Mouse (Mus musculus): ENCODE measurements around the gene Icam4. TPM values are rescaled to one million over a fixed set of nuclear protein-coding genes. Genes with fewer than 3 reads are reported as not detected.

Icam4 gene
- total RNA-seq, 2 experiments from 2014 or later, result 0.31 to 2.3 TPM

Other genes starting within 250 kb of the Icam4 start
- 0.28 and 0.41 TPM in 2 replicates for gene Col5a3, start 214.3 kb upstream of the Icam4 start, total RNA-seq (2014; fragmentation: Nextera tagmentation)
- 0.60 and 0.62 TPM in 2 replicates for gene Col5a3, start 214.3 kb upstream of the Icam4 start, total RNA-seq (2017)
- gene Rdh8, start 210.9 kb upstream of the Icam4 start, total RNA-seq (2014; fragmentation: Nextera tagmentation), result not detected in 2 replicates
- gene Rdh8, start 210.9 kb upstream of the Icam4 start, total RNA-seq (2017), result not detected in 2 replicates
- 13.8 and 44.1 TPM in 2 replicates for gene A230050P20Rik, start 160.7 kb upstream of the Icam4 start, total RNA-seq (2014; fragmentation: Nextera tagmentation)
- gene A230050P20Rik, start 160.7 kb upstream of the Icam4 start, total RNA-seq (2017), result 14.4 and 16.1 TPM in 2 replicates
- gene Angptl6, start 149.6 kb upstream of the Icam4 start, total RNA-seq (2014; fragmentation: Nextera tagmentation), result 1.5 and 2.5 TPM in 2 replicates
- 0.52 and 1.4 TPM in 2 replicates for gene Angptl6, start 149.6 kb upstream of the Icam4 start, total RNA-seq (2017)
- gene Ppan, start 141.2 kb upstream of the Icam4 start, total RNA-seq (2014; fragmentation: Nextera tagmentation), result 88.0 and 115 TPM in 2 replicates
- 172 and 173 TPM in 2 replicates for gene Ppan, start 141.2 kb upstream of the Icam4 start, total RNA-seq (2017)
- gene Eif3g, start 130.8 kb upstream of the Icam4 start, total RNA-seq (2014; fragmentation: Nextera tagmentation), result 224 and 262 TPM in 2 replicates
- gene Eif3g, start 130.8 kb upstream of the Icam4 start, total RNA-seq (2017), result 187 and 207 TPM in 2 replicates
- 172 and 204 TPM in 2 replicates for gene Dnmt1, start 69.5 kb upstream of the Icam4 start, total RNA-seq (2014; fragmentation: Nextera tagmentation)
- gene Dnmt1, start 69.5 kb upstream of the Icam4 start, total RNA-seq (2017), result 244 and 247 TPM in 2 replicates
- gene S1pr2, start 52.6 kb upstream of the Icam4 start, total RNA-seq (2014; fragmentation: Nextera tagmentation), result 3.7 and 11.0 TPM in 2 replicates
- 3.2 and 3.4 TPM in 2 replicates for gene S1pr2, start 52.6 kb upstream of the Icam4 start, total RNA-seq (2017)
- 44.8 and 73.4 TPM in 2 replicates for gene Mrpl4, start 26.6 kb upstream of the Icam4 start, total RNA-seq (2014; fragmentation: Nextera tagmentation)
- 44.5 and 46.0 TPM in 2 replicates for gene Mrpl4, start 26.6 kb upstream of the Icam4 start, total RNA-seq (2017)
- gene Icam1, start 13.4 kb upstream of the Icam4 start, total RNA-seq (2014; fragmentation: Nextera tagmentation), result 11.6 and 14.7 TPM in 2 replicates
- 5.9 and 8.0 TPM in 2 replicates for gene Icam1, start 13.4 kb upstream of the Icam4 start, total RNA-seq (2017)
- 0.36 TPM in 1 of 2 replicates, not detected in the other for gene Icam5, start 2.7 kb downstream of the Icam4 start, total RNA-seq (2014; fragmentation: Nextera tagmentation)
- 0.04 TPM in 1 of 2 replicates, not detected in the other for gene Icam5, start 2.7 kb downstream of the Icam4 start, total RNA-seq (2017)
- 6.2 TPM in 1 of 2 replicates, not detected in the other for gene Zglp1, start 37.7 kb downstream of the Icam4 start, total RNA-seq (2014; fragmentation: Nextera tagmentation)
- gene Zglp1, start 37.7 kb downstream of the Icam4 start, total RNA-seq (2017), result not detected in 2 replicates
- gene Gm49373, start 43.7 kb downstream of the Icam4 start, total RNA-seq (2014; fragmentation: Nextera tagmentation), result not detected in 2 replicates
- gene Gm49373, start 43.7 kb downstream of the Icam4 start, total RNA-seq (2017), result 0.60 TPM in 1 of 2 replicates, not detected in the other
- gene Fdx1l, start 44.2 kb downstream of the Icam4 start, total RNA-seq (2014; fragmentation: Nextera tagmentation), result 23.5 and 39.7 TPM in 2 replicates
- gene Fdx1l, start 44.2 kb downstream of the Icam4 start, total RNA-seq (2017), result 56.5 and 59.4 TPM in 2 replicates
- 61.0 and 67.3 TPM in 2 replicates for gene Gm38431, start 62.6 kb downstream of the Icam4 start, total RNA-seq (2014; fragmentation: Nextera tagmentation)
- gene Gm38431, start 62.6 kb downstream of the Icam4 start, total RNA-seq (2017), result 5.5 and 7.5 TPM in 2 replicates
- 59.8 and 74.1 TPM in 2 replicates for gene Raver1, start 62.6 kb downstream of the Icam4 start, total RNA-seq (2014; fragmentation: Nextera tagmentation)
- gene Raver1, start 62.6 kb downstream of the Icam4 start, total RNA-seq (2017), result 19.6 and 22.9 TPM in 2 replicates
- 27.1 and 28.6 TPM in 2 replicates for gene Tyk2, start 101.9 kb downstream of the Icam4 start, total RNA-seq (2014; fragmentation: Nextera tagmentation)
- 19.0 and 19.8 TPM in 2 replicates for gene Tyk2, start 101.9 kb downstream of the Icam4 start, total RNA-seq (2017)
- 120 and 157 TPM in 2 replicates for gene Cdc37, start 120.6 kb downstream of the Icam4 start, total RNA-seq (2014; fragmentation: Nextera tagmentation)
- gene Cdc37, start 120.6 kb downstream of the Icam4 start, total RNA-seq (2017), result 285 and 306 TPM in 2 replicates
- gene Pde4a, start 136.3 kb downstream of the Icam4 start, total RNA-seq (2014; fragmentation: Nextera tagmentation), result 19.9 and 25.7 TPM in 2 replicates
- gene Pde4a, start 136.3 kb downstream of the Icam4 start, total RNA-seq (2017), result 3.8 and 4.1 TPM in 2 replicates
- 28.8 TPM in 2 replicates for gene Keap1, start 210.0 kb downstream of the Icam4 start, total RNA-seq (2014; fragmentation: Nextera tagmentation)
- 31.9 and 33.5 TPM in 2 replicates for gene Keap1, start 210.0 kb downstream of the Icam4 start, total RNA-seq (2017)
- gene S1pr5, start 219.1 kb downstream of the Icam4 start, total RNA-seq (2014; fragmentation: Nextera tagmentation), result not detected in 2 replicates
- gene S1pr5, start 219.1 kb downstream of the Icam4 start, total RNA-seq (2017), result 0.21 and 0.56 TPM in 2 replicates
- gene Atg4d, start 235.9 kb downstream of the Icam4 start, total RNA-seq (2014; fragmentation: Nextera tagmentation), result 6.4 and 8.9 TPM in 2 replicates
- gene Atg4d, start 235.9 kb downstream of the Icam4 start, total RNA-seq (2017), result 5.5 and 5.9 TPM in 2 replicates

All from granulocyte monocyte progenitor cell, adult 5-6 weeks (primary cell).